Mouse (Mus musculus) lung, adult 2 months (tissue): ENCODE results near the gene Gapdhs.
"Not testable (repeated sequence)": the region's sequence is repeated elsewhere in the genome, so short reads cannot be mapped to it uniquely, and the experiment has no call there.

Experiments
- CTCF ChIP-seq: fragments of 200-500 bp; IDR thresholded peaks from 2 replicates; pipeline ENCODE4 v1.5.1; 2011; ENCODE audit warnings: mild to moderate bottlenecking, low read length, control low read depth; ENCODE audit not compliant: insufficient read depth
- POLR2A ChIP-seq: fragments of 200-500 bp; IDR thresholded peaks from 2 replicates; pipeline ENCODE4 v1.6.1; 2011; ENCODE audit warnings: low read depth, mild to moderate bottlenecking, control low read depth, low read length, borderline replicate concordance; ENCODE audit errors: extremely low read depth

GRCm38 (mm10) chr7:30743617-30744016 lies at the start of gene Gapdhs:
- TF ChIP-seq CTCF, POLR2A: not testable (repeated sequence)
